Mouse (Mus musculus) right cerebral cortex, postnatal 4 days (tissue): ENCODE data around the gene Mpp4.
A peak's percentile ranks its signal among the peaks of the same experiment; 100 is the strongest.

Source experiments
- DNase-seq: peaks from one replicate; pipeline ENCODE4 v3.0.0-alpha.2; 2022

Gene Mpp4

GRCm38 (mm10) chr1:59163030-59163461 lies at the start of gene Mpp4:
Gene Mpp4, minus strand, starts transcription at chr1:59163389.
- peak; percentile 15 for DNase-seq

GRCm38 (mm10) chr1:59212951-59213350 lies 49.8 kb upstream of the Mpp4 start:
- no peak for DNase-seq

GRCm38 (mm10) chr1:59212076-59212779 lies 49.0 kb upstream of the Mpp4 start:
- DNase-seq = no peak

- no peak for DNase-seq
Measured at GRCm38 (mm10) chr1:59211651-59212050, 48.5 kb upstream of the Mpp4 start.

- DNase-seq = no peak
Measured at GRCm38 (mm10) chr1:59208331-59208730, 45.1 kb upstream of the Mpp4 start.

GRCm38 (mm10) chr1:59204489-59204888 lies 41.3 kb upstream of the Mpp4 start:
- no peak for DNase-seq

GRCm38 (mm10) chr1:59202367-59202766 lies 39.2 kb upstream of the Mpp4 start:
- DNase-seq = no peak

- no peak for DNase-seq
Measured at GRCm38 (mm10) chr1:59201561-59201960, 38.4 kb upstream of the Mpp4 start.

GRCm38 (mm10) chr1:59200960-59201359 lies 37.8 kb upstream of the Mpp4 start:
- DNase-seq = no peak

GRCm38 (mm10) chr1:59194979-59195378 lies 31.8 kb upstream of the Mpp4 start:
- no peak for DNase-seq

- no peak for DNase-seq
Measured at GRCm38 (mm10) chr1:59187786-59188185, 24.6 kb upstream of the Mpp4 start.

- no peak for DNase-seq
Measured at GRCm38 (mm10) chr1:59186317-59186716, 23.1 kb upstream of the Mpp4 start.

- no peak for DNase-seq
Measured at GRCm38 (mm10) chr1:59185410-59185809, 22.2 kb upstream of the Mpp4 start.

GRCm38 (mm10) chr1:59183045-59183444 lies 19.9 kb upstream of the Mpp4 start:
- DNase-seq = no peak

- DNase-seq = no peak
Measured at GRCm38 (mm10) chr1:59182373-59182772, 19.2 kb upstream of the Mpp4 start.

GRCm38 (mm10) chr1:59180003-59180402 lies 16.8 kb upstream of the Mpp4 start:
- no peak for DNase-seq

- DNase-seq = no peak
Measured at GRCm38 (mm10) chr1:59178401-59178800, 15.2 kb upstream of the Mpp4 start.

GRCm38 (mm10) chr1:59174514-59175373 lies 11.6 kb upstream of the Mpp4 start:
- DNase-seq = no peak

GRCm38 (mm10) chr1:59173023-59173422 lies 9.8 kb upstream of the Mpp4 start:
- no peak for DNase-seq

- DNase-seq = no peak
Measured at GRCm38 (mm10) chr1:59171875-59172274, 8.7 kb upstream of the Mpp4 start.

GRCm38 (mm10) chr1:59170290-59170689 lies 7.1 kb upstream of the Mpp4 start:
- no peak for DNase-seq

- DNase-seq = no peak
Measured at GRCm38 (mm10) chr1:59169586-59169985, 6.4 kb upstream of the Mpp4 start.

- no peak for DNase-seq
Measured at GRCm38 (mm10) chr1:59168556-59168955, 5.4 kb upstream of the Mpp4 start.
